Mouse (Mus musculus) G1E (cell line): ENCODE data around the gene Cacnb4. TPM values are rescaled to one million over a fixed set of nuclear protein-coding genes. Genes with fewer than 3 reads are reported as not detected.

ENCODE experiments used
- ATAC-seq: 2 replicates; pipeline ENCODE4 v1.8.0; 2016; ENCODE audit warnings: mild to moderate bottlenecking; ENCODE audit not compliant: insufficient number of reproducible peaks, poor library complexity, low FRiP score, severe bottlenecking; ENCODE audit errors: extremely low read depth
- DNase-seq: peaks from one replicate; pipeline ENCODE4 v3.0.0; 2012; ENCODE audit warnings: low spot score
- H3K27me3 ChIP-seq: 2 replicates; pipeline ENCODE4 v1.6.1; 2012; ENCODE audit warnings: mild to moderate bottlenecking, low read length, inconsistent platforms; ENCODE audit not compliant: insufficient read depth
- H3K36me3 ChIP-seq: replicated peaks from 2 replicates; pipeline ENCODE3; 2012; ENCODE audit warnings: mild to moderate bottlenecking, inconsistent platforms
- H3K4me1 ChIP-seq: 2 replicates; pipeline ENCODE4 v1.6.1; 2012; ENCODE audit warnings: low read depth, low read length, inconsistent platforms, mixed read lengths; ENCODE audit not compliant: insufficient read depth
- H3K4me3 ChIP-seq: 2 replicates; pipeline ENCODE4 v1.5.1; 2012; ENCODE audit warnings: low read depth, mild to moderate bottlenecking, inconsistent platforms, low read length, moderate library complexity, mixed read lengths
- H3K9me3 ChIP-seq: replicated peaks from 2 replicates; pipeline ENCODE4 v1.6.1; 2012; ENCODE audit warnings: inconsistent platforms
- CTCF ChIP-seq: IDR thresholded peaks from 2 replicates; pipeline ENCODE4 v1.5.1; 2012; ENCODE audit warnings: low read depth, low read length, inconsistent platforms, mixed read lengths
- GATA1 ChIP-seq: IDR thresholded peaks from 2 replicates; pipeline ENCODE4 v1.6.1; 2012; ENCODE audit warnings: borderline replicate concordance, low read length, inconsistent platforms, mixed read lengths
- GATA2 ChIP-seq: IDR thresholded peaks from 2 replicates; pipeline ENCODE4 v1.6.1; 2012; ENCODE audit warnings: low read depth, low read length, inconsistent platforms, borderline replicate concordance
- POLR2AphosphoS5 ChIP-seq: IDR thresholded peaks from 2 replicates; pipeline ENCODE4 v1.6.1; 2012; ENCODE audit warnings: low read depth, low read length, inconsistent platforms; ENCODE audit not compliant: insufficient replicate concordance
- TAL1 ChIP-seq: conservative IDR thresholded peaks from 2 replicates; pipeline ENCODE4 v1.6.1; 2012; ENCODE audit warnings: low read depth, low read length, inconsistent platforms, mixed read lengths
- polyA plus RNA-seq: library from polyadenylated mRNA; stranded (reverse); fragments of >175 nt; gene quantifications from 2 replicates; pipeline ENCODE4 v1.2.3, GENCODE M21; 2012
- total RNA-seq, 2 experiments: library from RNA; stranded (forward) in 1 of 2; stranded (reverse) in 1 of 2; fragments of 200-1000 nt in 1 of 2; fragments of >200 nt in 1 of 2; fragmentation: Nextera tagmentation in 1 of 2; gene quantifications; 2 replicates each; pipeline ENCODE4 v1.2.3; 2014 to 2017

The Cacnb4 gene
- total and polyA plus RNA-seq, 3 experiments = 0.01 to 0.15 (median 0.11) TPM

DNA sequence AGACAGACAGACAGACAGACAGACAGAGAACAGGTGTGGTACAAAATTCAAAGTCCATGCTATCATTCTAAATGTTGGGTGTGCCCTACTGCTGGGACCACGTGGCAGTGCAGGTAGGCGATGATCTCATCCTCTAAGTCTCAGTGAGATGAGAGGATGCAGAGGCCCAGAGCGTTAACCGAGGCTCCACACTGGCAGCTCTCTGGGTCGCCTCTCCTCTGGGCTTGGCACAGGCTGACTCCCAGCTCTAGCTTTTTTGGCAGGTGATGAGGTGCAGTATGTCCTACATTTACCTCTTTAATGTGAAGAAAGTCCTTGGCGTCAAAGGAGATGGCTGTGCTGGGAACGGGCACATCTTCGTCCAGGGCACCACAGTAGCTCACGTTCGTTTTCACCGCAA is 202.1 kb downstream of the Cacnb4 start:
- DNase-seq = no peak
- H3K4me3 ChIP-seq = no peak overlapping the region
- TF ChIP-seq GATA2 (no peak), POLR2AphosphoS5 (no peak), TAL1 (no peak), GATA1 (no peak), CTCF (no peak)
- no peaks in the 10 kb centered on the region for H3K27me3 ChIP-seq
- H3K36me3 ChIP-seq = no peaks in the 10 kb centered on the region
- ATAC-seq = no peak
- no peaks in the 10 kb centered on the region for H3K4me1 ChIP-seq
- H3K9me3 ChIP-seq = no peaks in the 10 kb centered on the region

DNA sequence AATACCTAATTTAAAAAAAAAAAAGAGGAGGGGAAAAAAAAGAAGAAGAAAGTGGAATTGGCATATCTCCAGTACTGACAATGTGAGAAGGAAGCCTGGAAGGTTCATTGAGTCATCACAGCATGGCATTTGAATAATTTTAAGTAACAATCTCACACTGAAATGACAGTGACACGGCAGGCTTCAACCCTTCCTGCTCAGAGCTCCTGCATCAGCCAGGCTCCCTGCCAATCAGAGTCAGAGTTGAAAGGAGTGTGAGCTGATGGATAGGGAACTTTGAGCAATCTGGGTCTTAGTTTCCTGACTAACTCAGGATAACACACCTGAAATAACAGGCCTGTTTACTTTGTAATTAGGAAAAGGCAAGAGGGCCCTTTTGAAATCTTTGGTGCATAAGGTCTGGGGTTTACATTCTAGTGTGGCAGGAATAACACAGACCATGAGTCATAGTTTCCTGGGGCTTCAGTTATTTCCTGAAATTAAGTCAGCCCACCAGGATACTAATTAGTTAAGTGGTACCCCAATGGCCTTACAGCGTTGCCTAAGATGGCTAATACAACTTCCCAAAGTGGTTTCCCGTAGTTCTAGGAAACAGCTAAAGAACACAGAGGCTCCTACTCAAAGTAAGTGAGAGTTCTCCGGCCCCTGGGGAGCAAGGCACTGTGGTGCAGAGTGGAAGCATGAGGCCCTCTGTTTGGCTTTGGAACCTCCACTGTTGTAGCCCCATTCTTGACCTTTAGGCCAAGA is 204.9 kb downstream of the Cacnb4 start:
- Histone ChIP-seq H3K27me3 (peaks cover 6% of the 10 kb centered on the region; the same call in 1 of the 2 replicates), H3K36me3 (no peaks in the 10 kb centered on the region), H3K4me1 (no peaks in the 10 kb centered on the region), H3K4me3 (no peak overlapping the region), H3K9me3 (no peaks in the 10 kb centered on the region)
- ATAC-seq (no peak), DNase-seq (no peak)
- TF ChIP-seq GATA1 = no peak
- no peak for TF ChIP-seq CTCF
- TF ChIP-seq POLR2AphosphoS5 = no peak
- TF ChIP-seq GATA2 = no peak
- no peak for TF ChIP-seq TAL1

DNA sequence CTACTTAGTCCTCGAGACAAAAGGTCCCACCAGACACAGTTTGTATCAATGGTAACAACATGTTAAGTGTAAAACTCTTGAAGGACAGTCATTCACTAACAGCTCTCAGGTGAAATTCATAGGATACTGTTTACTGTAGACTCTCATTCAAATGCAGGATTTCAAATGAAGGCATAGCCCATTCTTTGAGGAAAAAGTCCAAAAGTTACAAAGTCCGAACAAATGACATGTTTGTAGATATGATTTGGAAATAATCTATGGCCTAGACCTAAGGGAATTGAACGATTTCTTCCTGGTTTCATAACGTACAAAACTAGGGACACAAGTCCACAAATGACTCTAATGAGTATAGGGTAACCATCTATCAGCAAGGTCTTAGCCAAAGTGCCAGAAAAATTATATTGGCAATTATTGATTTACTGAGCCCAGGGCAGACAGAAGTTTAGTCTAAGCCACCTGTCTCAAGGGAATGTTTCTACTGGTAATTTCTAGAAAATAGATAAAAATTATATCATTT is 206.5 kb downstream of the Cacnb4 start:
- TF ChIP-seq CTCF (no peak), GATA1 (no peak), POLR2AphosphoS5 (no peak), GATA2 (no peak), TAL1 (no peak)
- Histone ChIP-seq H3K4me3 (no peak overlapping the region), H3K4me1 (no peaks in the 10 kb centered on the region), H3K27me3 (peaks cover 6% of the 10 kb centered on the region; the same call in 1 of the 2 replicates), H3K36me3 (no peaks in the 10 kb centered on the region), H3K9me3 (no peaks in the 10 kb centered on the region)
- ATAC-seq = no peak
- DNase-seq = no peak

- no peak for TF ChIP-seq POLR2AphosphoS5
- TF ChIP-seq GATA2 = no peak
- no peak for TF ChIP-seq CTCF
- no peak for TF ChIP-seq GATA1
- TF ChIP-seq TAL1 = no peak
- peaks cover 10% of the 10 kb centered on the region for H3K27me3 ChIP-seq
- no peaks in the 10 kb centered on the region for H3K9me3 ChIP-seq
- H3K4me1 ChIP-seq = no peaks in the 10 kb centered on the region
- no peaks in the 10 kb centered on the region for H3K36me3 ChIP-seq
- DNase-seq (no peak), ATAC-seq (no peak)
- H3K4me3 ChIP-seq = no peak overlapping the region
These were observed 209.0 kb downstream of the Cacnb4 start for GRCm38 (mm10) chr2:52467629-52468028.

GRCm38 (mm10) chr2:52461206-52461967 is 215.2 kb downstream of the Cacnb4 start:
- Histone ChIP-seq H3K4me1 (no peaks in the 10 kb centered on the region), H3K9me3 (no peaks in the 10 kb centered on the region), H3K36me3 (no peaks in the 10 kb centered on the region), H3K4me3 (no peak overlapping the region), H3K27me3 (peaks cover 5% of the 10 kb centered on the region)
- TF ChIP-seq CTCF = no peak
- no peak for TF ChIP-seq POLR2AphosphoS5
- no peak for TF ChIP-seq TAL1
- no peak for TF ChIP-seq GATA2
- TF ChIP-seq GATA1 = no peak
- ATAC-seq (no peak), DNase-seq (no peak)

- Histone ChIP-seq H3K4me1 (no peaks in the 10 kb centered on the region), H3K9me3 (no peaks in the 10 kb centered on the region), H3K27me3 (no peaks in the 10 kb centered on the region; the same call in 1 of the 2 replicates), H3K36me3 (no peaks in the 10 kb centered on the region), H3K4me3 (no peak overlapping the region)
- TF ChIP-seq GATA1 = no peak
- no peak for TF ChIP-seq POLR2AphosphoS5
- no peak for TF ChIP-seq CTCF
- no peak for TF ChIP-seq GATA2
- no peak for TF ChIP-seq TAL1
- ATAC-seq = no peak
- DNase-seq = no peak
These were observed 220.8 kb downstream of the Cacnb4 start for GRCm38 (mm10) chr2:52455606-52456479.
